Mouse (Mus musculus) limb, embryonic 14.5 days (tissue): ENCODE measurements at regions not wholly inside any gene's neighbourhood (a gene's known extent, or its start where the extent isn't known, plus 50 kb on each side); places are given as distances from the start of the nearest gene placed in this dataset.

ENCODE experiments used
- ATAC-seq: fragments of 200-750 bp; cut with Nextera tagmentation; 2 replicates; pipeline ENCODE4 v1.8.0; 2017; ENCODE audit warnings: low read depth, moderate number of reproducible peaks, moderate TSS enrichment; ENCODE audit not compliant: low FRiP score
- DNase-seq: peaks from one replicate; pipeline ENCODE4 v3.0.0-alpha.2; 2015; ENCODE audit warnings: low spot score
- H3K27ac ChIP-seq: fragments of 300-500 bp; sonication (generic); replicated peaks from 2 replicates; pipeline ENCODE4 v1.5.1; 2014; ENCODE audit warnings: low read depth, mild to moderate bottlenecking, low read length, moderate library complexity, mixed read lengths
- H3K27me3 ChIP-seq: fragments of 300-500 bp; sonication (generic); 2 replicates; pipeline ENCODE4 v1.6.1; 2014; ENCODE audit warnings: low read length, mixed read lengths; ENCODE audit not compliant: control insufficient read depth, insufficient read depth
- H3K36me3 ChIP-seq: fragments of 300-500 bp; sonication (generic); 2 replicates; pipeline ENCODE4 v1.6.1; 2014; ENCODE audit warnings: mild to moderate bottlenecking, low read length, moderate library complexity, mixed read lengths; ENCODE audit not compliant: control insufficient read depth, insufficient read depth
- H3K4me1 ChIP-seq: fragments of 300-500 bp; sonication (generic); 2 replicates; pipeline ENCODE4 v1.6.1; 2014; ENCODE audit warnings: antibody characterized with exemption, low read length, mixed read lengths; ENCODE audit not compliant: control insufficient read depth, insufficient read depth
- H3K4me2 ChIP-seq: fragments of 300-500 bp; sonication (generic); replicated peaks from 2 replicates; pipeline ENCODE4 v1.6.1; 2014; ENCODE audit warnings: low read depth, mild to moderate bottlenecking, low read length, moderate library complexity; ENCODE audit not compliant: severe bottlenecking
- H3K4me3 ChIP-seq: fragments of 300-500 bp; sonication (generic); replicated peaks from 2 replicates; pipeline ENCODE4 v1.5.1; 2014; ENCODE audit warnings: low read length
- H3K9ac ChIP-seq: fragments of 300-500 bp; sonication (generic); 2 replicates; pipeline ENCODE4 v1.6.1; 2014; ENCODE audit warnings: mild to moderate bottlenecking, low read depth, low read length, moderate library complexity; ENCODE audit not compliant: severe bottlenecking
- H3K9me3 ChIP-seq: fragments of 300-500 bp; sonication (generic); 2 replicates; pipeline ENCODE4 v1.6.1; 2016; ENCODE audit warnings: low read length; ENCODE audit not compliant: control insufficient read depth
- POLR2A ChIP-seq: fragments of 200-500 bp; IDR thresholded peaks from 2 replicates; pipeline ENCODE4 v1.8.0; 2012; ENCODE audit warnings: inconsistent platforms, mild to moderate bottlenecking, moderate library complexity, borderline replicate concordance; ENCODE audit not compliant: insufficient read depth, insufficient read length; ENCODE audit errors: extremely low read depth
- WGBS: fragments of 180-500 bp; shearing (Covaris S2); extraction: QIAGEN DNeasy Blood & Tissue Kit; methylation state at CpG from one replicate; pipeline ENCODE4 v1.1.7; 2014; 5-methylcytosine and 5-hydroxymethylcytosine counted together

DNA sequence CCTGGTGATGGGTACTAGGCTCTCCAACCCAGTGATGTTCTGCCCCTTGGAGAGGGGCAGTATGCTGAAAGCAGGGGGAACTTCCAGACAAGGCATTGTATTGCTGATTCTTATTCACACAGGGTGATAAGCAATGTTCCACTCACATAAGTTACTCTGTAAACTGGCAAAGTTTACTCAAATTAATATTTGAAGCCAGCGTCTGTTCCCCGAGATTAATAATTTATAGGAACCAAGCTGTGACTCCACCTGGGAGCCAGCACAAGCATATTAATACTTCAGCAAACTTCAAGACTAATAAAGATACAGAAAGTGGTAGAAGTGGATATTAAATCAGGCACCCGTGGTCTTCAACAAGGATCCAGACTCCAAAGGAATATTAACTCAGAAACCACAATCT, 114.0 kb downstream of the Akap11 start:
- no peak for TF ChIP-seq POLR2A
- ATAC-seq: no peak

DNA sequence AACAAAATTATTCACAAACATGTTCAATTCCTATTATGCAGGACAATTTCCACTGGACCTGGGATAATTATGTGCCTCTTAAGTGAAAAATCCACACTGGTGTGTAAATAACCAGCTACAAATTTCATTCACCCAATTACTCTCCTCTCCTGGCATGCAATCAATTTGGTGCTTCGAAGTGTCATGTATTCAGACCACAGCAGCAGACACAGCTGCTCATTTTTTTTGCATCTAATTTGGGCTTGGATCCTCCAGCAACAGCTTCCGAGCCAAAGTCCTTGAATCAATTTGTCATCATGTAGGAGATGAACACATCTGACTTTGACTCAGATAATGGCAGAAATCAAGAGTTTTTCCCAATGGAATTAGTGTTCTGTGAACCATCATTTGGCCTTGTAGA, 113.1 kb upstream of the Tnfsf11 start:
- DNase-seq (no peak), ATAC-seq (no peak)
- 75% methylated on average over 2 of the region's 2 CpGs for WGBS

More for the DNA sequence above, 114.0 kb downstream of the Akap11 start:
- no peaks in the 10 kb centered on the region for H3K27me3 ChIP-seq
- no peak overlapping the region for H3K9ac ChIP-seq
- H3K9me3 ChIP-seq: no peaks in the 10 kb centered on the region
- no peaks in the 10 kb centered on the region for H3K36me3 ChIP-seq
- no peak for DNase-seq
- no peak overlapping the region for H3K4me3 ChIP-seq
- H3K4me1 ChIP-seq: no peaks in the 10 kb centered on the region
- no peak overlapping the region for H3K4me2 ChIP-seq
- WGBS: 64% methylated on average over 3 of the region's 3 CpGs
- no peak overlapping the region for H3K27ac ChIP-seq

DNA sequence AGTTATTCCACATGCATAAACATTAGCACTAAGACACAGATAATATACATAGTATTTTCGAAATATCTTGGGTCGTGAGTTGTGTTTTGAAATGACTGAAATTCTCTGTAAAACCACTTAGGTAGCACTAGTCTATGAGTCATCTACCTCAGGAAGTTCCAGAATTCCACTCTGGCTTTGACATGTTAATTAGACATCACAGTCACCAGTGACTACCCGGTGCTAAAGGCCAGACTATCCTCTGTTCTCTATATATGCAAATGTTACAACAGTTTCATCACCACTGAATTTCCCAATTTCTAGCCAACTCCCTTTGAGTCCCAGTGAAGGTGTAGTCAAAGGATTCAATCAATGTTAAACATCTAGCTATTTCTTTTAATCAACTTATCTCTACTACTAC, 112.3 kb upstream of the Tnfsf11 start:
- H3K9me3 ChIP-seq: no peaks in the 10 kb centered on the region
- H3K4me1 ChIP-seq: no peaks in the 10 kb centered on the region
- no peak overlapping the region for H3K9ac ChIP-seq
- H3K27me3 ChIP-seq: no peaks in the 10 kb centered on the region
- no peak overlapping the region for H3K27ac ChIP-seq
- no peak for TF ChIP-seq POLR2A
- DNase-seq (no peak), ATAC-seq (no peak)
- no peak overlapping the region for H3K4me3 ChIP-seq
- H3K36me3 ChIP-seq: no peaks in the 10 kb centered on the region
- WGBS: 74% methylated on average over 3 of the region's 3 CpGs
- H3K4me2 ChIP-seq: no peak overlapping the region

More for the DNA sequence above, 113.1 kb upstream of the Tnfsf11 start:
- H3K27me3 ChIP-seq: no peaks in the 10 kb centered on the region
- H3K4me1 ChIP-seq: no peaks in the 10 kb centered on the region
- no peaks in the 10 kb centered on the region for H3K9me3 ChIP-seq
- H3K27ac ChIP-seq: no peak overlapping the region
- no peaks in the 10 kb centered on the region for H3K36me3 ChIP-seq
- no peak overlapping the region for H3K4me2 ChIP-seq
- TF ChIP-seq POLR2A: no peak
- H3K9ac ChIP-seq: no peak overlapping the region
- no peak overlapping the region for H3K4me3 ChIP-seq

- ATAC-seq (no peak), DNase-seq (no peak)
- 76% methylated on average over 3 of the region's 3 CpGs for WGBS
- Histone ChIP-seq H3K9me3 (no peaks in the 10 kb centered on the region), H3K27me3 (no peaks in the 10 kb centered on the region), H3K4me3 (no peak overlapping the region), H3K4me1 (no peaks in the 10 kb centered on the region), H3K9ac (no peak overlapping the region), H3K4me2 (no peak overlapping the region), H3K27ac (no peak overlapping the region), H3K36me3 (no peaks in the 10 kb centered on the region)
- TF ChIP-seq POLR2A: no peak
Measured at GRCm38 (mm10) chr14:78405568-78405967, 97.7 kb upstream of the Tnfsf11 start.

GRCm38 (mm10) chr14:78397914-78398313, 90.1 kb upstream of the Tnfsf11 start:
- Histone ChIP-seq H3K4me3 (no peak overlapping the region), H3K27ac (no peak overlapping the region), H3K27me3 (no peaks in the 10 kb centered on the region), H3K4me1 (no peaks in the 10 kb centered on the region), H3K9me3 (no peaks in the 10 kb centered on the region), H3K36me3 (no peaks in the 10 kb centered on the region), H3K4me2 (no peak overlapping the region), H3K9ac (no peak overlapping the region)
- no peak for ATAC-seq
- no peak for TF ChIP-seq POLR2A
- no peak for DNase-seq
- WGBS: 80% methylated on average over 2 of the region's 2 CpGs

- H3K4me3 ChIP-seq: no peak overlapping the region
- 76% methylated on average over 6 of the region's 6 CpGs for WGBS
- H3K4me2 ChIP-seq: no peak overlapping the region
- no peaks in the 10 kb centered on the region for H3K4me1 ChIP-seq
- no peaks in the 10 kb centered on the region for H3K9me3 ChIP-seq
- TF ChIP-seq POLR2A: no peak
- no peak overlapping the region for H3K9ac ChIP-seq
- no peaks in the 10 kb centered on the region for H3K36me3 ChIP-seq
- H3K27me3 ChIP-seq: no peaks in the 10 kb centered on the region
- peak; percentile 86 for ATAC-seq
- H3K27ac ChIP-seq: no peak overlapping the region
- DNase-seq: peak; percentile 20
Measured at GRCm38 (mm10) chr14:78395631-78396030, 87.8 kb upstream of the Tnfsf11 start.
